Mouse (Mus musculus) liver, embryonic 12.5 days (tissue): ENCODE measurements around the gene Gm21988. TPM values are rescaled to one million over a fixed set of nuclear protein-coding genes. Genes with fewer than 3 reads are reported as not detected.
A peak's percentile ranks its signal among the peaks of the same experiment; 100 is the strongest.

Source experiments
- ATAC-seq: fragments of 200-750 bp; cut with Nextera tagmentation; 2 replicates; pipeline ENCODE4 v1.8.0; 2017; ENCODE audit warnings: moderate number of reproducible peaks, mild to moderate bottlenecking, moderate library complexity
- H3K27ac ChIP-seq: fragments of 300-500 bp; sonication (generic); 2 replicates; pipeline ENCODE4 v1.5.1; 2016; ENCODE audit warnings: mild to moderate bottlenecking
- H3K27me3 ChIP-seq: fragments of 300-500 bp; sonication (generic); replicated peaks from 2 replicates; pipeline ENCODE4 v1.6.1; 2016; ENCODE audit warnings: mild to moderate bottlenecking, moderate library complexity
- H3K36me3 ChIP-seq: fragments of 300-500 bp; sonication (generic); 2 replicates; pipeline ENCODE4 v1.6.1; 2016; ENCODE audit warnings: mild to moderate bottlenecking, moderate library complexity
- H3K4me1 ChIP-seq: fragments of 300-500 bp; sonication (generic); 2 replicates; pipeline ENCODE4 v1.6.1; 2016
- H3K4me2 ChIP-seq: fragments of 300-500 bp; sonication (generic); 2 replicates; pipeline ENCODE4 v1.6.1; 2016; ENCODE audit warnings: mild to moderate bottlenecking, moderate library complexity
- H3K4me3 ChIP-seq: fragments of 300-500 bp; sonication (generic); 2 replicates; pipeline ENCODE4 v1.5.1; 2016; ENCODE audit warnings: mild to moderate bottlenecking, moderate library complexity
- H3K9ac ChIP-seq: fragments of 300-500 bp; sonication (generic); 2 replicates; pipeline ENCODE4 v1.6.1; 2016; ENCODE audit warnings: mild to moderate bottlenecking, moderate library complexity
- H3K9me3 ChIP-seq: fragments of 300-500 bp; sonication (generic); replicated peaks from 2 replicates; pipeline ENCODE4 v1.6.1; 2016; ENCODE audit warnings: mild to moderate bottlenecking, moderate library complexity
- WGBS: fragments of 180-500 bp; shearing (Covaris S2); methylation state at CpG from one replicate; pipeline ENCODE4 v1.1.7; 2016; ENCODE audit not compliant: insufficient replicate concordance; 5-methylcytosine and 5-hydroxymethylcytosine counted together
- polyA plus RNA-seq: library from polyadenylated mRNA; unstranded; fragments of >200 nt; fragmentation: Nextera tagmentation; extraction: Ambion mirVana; gene quantifications from 2 replicates; pipeline ENCODE4 v1.2.1, GENCODE M21; 2016

Gm21988 gene
- polyA plus RNA-seq, 1 experiment from 2014 or later: 6.2 TPM

DNA sequence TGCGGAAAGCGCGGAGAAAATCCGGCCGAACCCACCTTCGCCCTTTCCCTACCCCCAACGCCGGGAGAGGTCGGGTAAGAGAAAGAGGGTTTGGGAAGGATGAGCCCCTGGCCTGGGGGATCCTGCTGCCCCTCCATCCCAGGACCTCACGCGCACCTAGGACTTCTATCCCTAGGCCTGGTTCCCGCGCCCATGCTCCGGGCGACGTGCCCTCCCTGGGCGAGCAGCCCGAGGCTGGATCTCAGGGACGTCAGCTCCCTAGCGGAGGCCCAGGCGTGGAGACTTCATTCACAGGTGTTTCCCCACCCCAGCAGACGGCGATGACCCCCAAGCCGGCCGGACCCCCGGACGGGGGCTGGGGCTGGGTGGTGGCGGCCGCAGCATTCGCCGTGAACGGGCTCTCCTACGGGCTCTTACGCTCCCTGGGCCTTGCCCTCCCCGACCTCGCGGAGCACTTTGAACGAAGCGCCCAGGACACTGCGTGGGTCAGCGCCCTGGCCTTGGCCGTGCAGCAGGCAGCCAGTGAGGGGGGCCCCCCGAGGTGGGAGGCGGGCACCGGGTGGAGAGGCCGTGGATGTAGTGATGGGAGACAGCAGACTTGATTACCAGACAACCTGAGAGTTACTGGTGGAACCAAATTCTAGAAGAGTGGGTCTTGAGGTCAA lies 25.3 kb downstream of the Gm21988 start:
- H3K27me3 ChIP-seq: peaks cover 72% of the 10 kb centered on the region
- peak overlapping the region; percentile 41 for H3K4me3 ChIP-seq
- peak overlapping the region; percentile 60 for H3K4me2 ChIP-seq
- no peak overlapping the region for H3K27ac ChIP-seq
- H3K9me3 ChIP-seq: no peaks in the 10 kb centered on the region
- peaks cover 20% of the 10 kb centered on the region for H3K36me3 ChIP-seq
- peaks cover 39% of the 10 kb centered on the region for H3K4me1 ChIP-seq
- 3% methylated on average over 46 of the region's 46 CpGs for WGBS
- no peak; the same call in 1 of the 2 replicates for ATAC-seq
- peak overlapping the region; percentile 37; the same call in 1 of the 2 replicates for H3K9ac ChIP-seq

GRCm38 (mm10) chr11:70213736-70214135 lies 25.9 kb downstream of the Gm21988 start:
- ATAC-seq: no peak
- H3K9me3 ChIP-seq: no peaks in the 10 kb centered on the region
- peaks cover 20% of the 10 kb centered on the region for H3K36me3 ChIP-seq
- H3K4me3 ChIP-seq: peak overlapping the region; percentile 41
- peaks cover 33% of the 10 kb centered on the region for H3K4me1 ChIP-seq
- peak overlapping the region; percentile 60 for H3K4me2 ChIP-seq
- WGBS: 14% methylated on average over 26 of the region's 26 CpGs
- H3K27me3 ChIP-seq: peaks cover 74% of the 10 kb centered on the region
- no peak overlapping the region for H3K27ac ChIP-seq
- no peak overlapping the region for H3K9ac ChIP-seq

DNA sequence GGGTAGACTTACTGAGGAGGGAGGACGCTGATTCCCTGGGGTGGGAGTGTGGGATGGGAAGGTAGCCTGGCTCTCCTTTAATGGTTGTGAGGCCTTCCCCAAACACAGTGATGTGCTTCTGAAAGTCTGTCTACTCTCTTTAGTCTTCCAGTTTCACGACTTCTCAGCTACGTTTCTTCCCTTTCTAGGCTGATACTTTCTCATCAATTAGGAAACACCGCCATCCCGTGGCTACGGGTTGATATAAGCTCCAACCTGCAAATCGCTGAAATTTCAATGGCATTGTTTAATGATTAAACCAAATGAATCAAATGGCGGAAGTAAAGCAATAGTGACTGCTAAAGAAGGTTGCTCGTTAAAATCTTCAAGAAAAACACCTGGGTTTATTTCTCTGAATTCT lies 26.7 kb downstream of the Gm21988 start:
- Histone ChIP-seq H3K36me3 (peaks cover 14% of the 10 kb centered on the region), H3K4me1 (peaks cover 28% of the 10 kb centered on the region), H3K4me3 (no peak overlapping the region), H3K27me3 (peaks cover 74% of the 10 kb centered on the region), H3K9me3 (no peaks in the 10 kb centered on the region), H3K27ac (no peak overlapping the region), H3K9ac (no peak overlapping the region), H3K4me2 (no peak overlapping the region)
- no peak for ATAC-seq
- WGBS: 9% methylated on average over 9 of the region's 9 CpGs

DNA sequence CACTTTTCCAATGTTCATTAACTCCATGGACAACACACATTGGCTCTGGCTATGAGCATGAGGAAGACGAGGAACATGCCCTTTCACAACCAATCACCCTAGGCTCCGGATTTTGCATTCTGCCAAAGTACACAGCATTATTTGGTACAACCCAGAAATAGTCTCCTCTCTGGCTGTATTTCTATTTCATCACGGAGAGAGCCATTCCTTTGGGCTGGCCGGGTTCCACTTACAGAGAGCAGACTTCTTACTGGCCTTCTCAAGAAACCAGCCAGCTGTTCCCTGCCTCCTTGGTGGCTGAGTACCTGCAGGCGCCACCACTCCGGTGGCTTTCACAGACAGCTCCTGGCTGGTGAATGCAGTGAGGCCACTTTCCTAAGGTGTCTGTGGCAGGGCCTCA lies 27.2 kb downstream of the Gm21988 start, which contains the start of gene Slc16a11:
Slc16a11 (plus strand) TSS at position 330 of the 400 bp plus-strand sequence.
- Histone ChIP-seq H3K4me1 (peaks cover 27% of the 10 kb centered on the region), H3K4me3 (no peak within 1 kb of the TSS), H3K9me3 (no peaks in the 10 kb centered on the region), H3K9ac (no peak within 1 kb of the TSS), H3K36me3 (peaks cover 9% of the 10 kb centered on the region), H3K27ac (no peak within 1 kb of the TSS), H3K27me3 (peaks cover 73% of the 10 kb centered on the region), H3K4me2 (peak within 1 kb of the TSS; percentile 60; the same call in 1 of the 2 replicates)
- no peak for ATAC-seq
- 56% methylated on average over 6 of the region's 6 CpGs for WGBS

DNA sequence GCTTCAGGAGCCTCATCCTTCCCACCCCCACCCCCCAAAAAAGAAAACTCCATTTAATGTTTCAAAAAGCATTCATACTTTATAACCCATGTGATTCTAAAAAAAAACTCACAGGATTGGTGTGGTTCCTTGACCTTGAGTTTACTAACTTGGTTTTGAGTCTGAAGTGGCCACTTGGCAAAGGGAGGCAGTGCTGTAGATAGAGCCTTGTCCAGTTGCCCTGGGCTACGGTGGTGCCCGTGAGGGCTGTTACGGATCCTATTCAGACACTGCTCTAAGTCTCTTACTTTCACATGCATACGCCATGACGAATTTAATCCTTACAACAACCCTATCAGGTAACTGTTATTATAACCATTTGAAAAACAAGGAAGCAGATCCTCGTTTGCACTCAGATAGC lies 27.7 kb downstream of the Gm21988 start:
- Histone ChIP-seq H3K4me2 (no peak overlapping the region), H3K9me3 (no peaks in the 10 kb centered on the region), H3K4me1 (peaks cover 27% of the 10 kb centered on the region), H3K4me3 (no peak overlapping the region), H3K27me3 (peaks cover 69% of the 10 kb centered on the region), H3K9ac (no peak overlapping the region), H3K27ac (no peak overlapping the region), H3K36me3 (peaks cover 5% of the 10 kb centered on the region)
- 72% methylated on average over 6 of the region's 6 CpGs for WGBS
- ATAC-seq: no peak

DNA sequence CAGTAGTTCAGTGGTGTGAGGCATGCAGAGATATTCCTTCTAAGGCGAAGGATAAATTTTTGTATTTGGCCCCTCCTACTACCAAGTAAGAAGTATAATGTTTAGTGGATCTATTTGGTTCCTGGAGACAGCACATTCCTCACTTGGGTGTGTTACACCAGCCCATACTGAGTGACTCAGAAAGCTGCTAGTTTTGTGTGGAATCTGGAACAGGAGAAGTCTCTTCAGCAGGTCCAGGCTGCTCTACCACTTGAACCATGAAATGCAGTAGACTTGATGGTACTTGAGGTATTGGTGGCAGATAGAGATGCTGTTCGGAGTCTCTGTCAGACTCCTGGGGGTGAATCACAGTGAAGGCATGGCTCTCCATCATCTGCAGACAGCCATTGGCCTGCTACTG lies 28.9 kb downstream of the Gm21988 start:
- ATAC-seq: no peak
- Histone ChIP-seq H3K9me3 (no peaks in the 10 kb centered on the region), H3K27ac (no peak overlapping the region), H3K9ac (no peak overlapping the region), H3K27me3 (peaks cover 60% of the 10 kb centered on the region), H3K4me1 (peaks cover 27% of the 10 kb centered on the region), H3K36me3 (no peaks in the 10 kb centered on the region), H3K4me3 (no peak overlapping the region), H3K4me2 (no peak overlapping the region)
- 80% methylated on average over 2 of the region's 2 CpGs for WGBS

- Histone ChIP-seq H3K4me1 (peaks cover 9% of the 10 kb centered on the region), H3K9me3 (no peaks in the 10 kb centered on the region), H3K36me3 (no peaks in the 10 kb centered on the region), H3K4me2 (no peak overlapping the region), H3K4me3 (no peak overlapping the region), H3K27me3 (peaks cover 47% of the 10 kb centered on the region), H3K9ac (no peak overlapping the region), H3K27ac (no peak overlapping the region)
- no peak for ATAC-seq
- WGBS: 64% methylated on average over 5 of the region's 5 CpGs
These were observed 30.7 kb downstream of the Gm21988 start for GRCm38 (mm10) chr11:70208778-70209388.

- ATAC-seq: no peak
- no peak overlapping the region for H3K27ac ChIP-seq
These were observed 32.3 kb downstream of the Gm21988 start for GRCm38 (mm10) chr11:70207283-70207682.

DNA sequence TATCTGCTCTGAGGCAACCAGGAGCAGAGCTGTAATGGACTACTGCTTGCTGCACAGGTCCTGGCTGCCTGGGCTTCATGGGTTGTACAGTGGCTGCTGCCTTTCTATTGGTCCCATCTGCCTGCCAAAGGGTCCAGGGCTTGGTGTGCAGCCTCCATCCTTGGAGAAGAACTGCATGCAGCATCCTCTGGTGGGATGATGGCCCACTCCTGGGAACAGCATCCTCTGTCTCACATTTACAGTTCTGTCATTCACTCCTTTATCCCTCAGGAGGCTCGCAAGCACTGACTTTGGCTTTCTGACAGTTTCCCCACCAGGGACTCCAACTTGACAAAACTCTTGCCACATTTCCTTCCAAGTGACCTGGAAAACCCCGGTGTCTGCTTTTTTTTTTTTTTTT lies 32.8 kb downstream of the Gm21988 start:
- Histone ChIP-seq H3K9ac (no peak overlapping the region), H3K4me3 (no peak overlapping the region), H3K27ac (no peak overlapping the region), H3K4me2 (no peak overlapping the region), H3K9me3 (no peaks in the 10 kb centered on the region), H3K36me3 (no peaks in the 10 kb centered on the region), H3K4me1 (0 out of 2 replicates have a peak, but pooled peaks cover 5% of the 10 kb centered on the region), H3K27me3 (peaks cover 26% of the 10 kb centered on the region; the same call in 1 of the 2 replicates)
- ATAC-seq: no peak
- 49% methylated on average over 2 of the region's 2 CpGs for WGBS

More at GRCm38 (mm10) chr11:70207283-70207682, 32.3 kb downstream of the Gm21988 start:
- Histone ChIP-seq H3K9me3 (no peaks in the 10 kb centered on the region), H3K4me2 (no peak overlapping the region), H3K9ac (no peak overlapping the region), H3K4me3 (no peak overlapping the region), H3K27me3 (peaks cover 31% of the 10 kb centered on the region), H3K4me1 (0 out of 2 replicates have a peak, but pooled peaks cover 3% of the 10 kb centered on the region), H3K36me3 (no peaks in the 10 kb centered on the region)
- WGBS: 59% methylated on average over 7 of the region's 7 CpGs

- 35% methylated on average over 5 of the region's 5 CpGs for WGBS
- Histone ChIP-seq H3K27ac (no peak overlapping the region), H3K4me3 (no peak overlapping the region), H3K27me3 (peaks cover 10% of the 10 kb centered on the region; the same call in 1 of the 2 replicates), H3K36me3 (no peaks in the 10 kb centered on the region), H3K4me1 (peaks cover 2% of the 10 kb centered on the region; the same call in 1 of the 2 replicates), H3K4me2 (no peak overlapping the region), H3K9ac (no peak overlapping the region), H3K9me3 (no peaks in the 10 kb centered on the region)
- no peak for ATAC-seq
These were observed 37.9 kb downstream of the Gm21988 start for GRCm38 (mm10) chr11:70201691-70202090.

- Histone ChIP-seq H3K27ac (no peak overlapping the region), H3K4me2 (no peak overlapping the region), H3K9ac (0 out of 2 replicates have a peak overlapping the region, but pooled peaks have one; percentile 3), H3K27me3 (0 out of 2 replicates have a peak, but pooled peaks cover 7% of the 10 kb centered on the region), H3K4me1 (peaks cover 2% of the 10 kb centered on the region; the same call in 1 of the 2 replicates), H3K9me3 (no peaks in the 10 kb centered on the region), H3K4me3 (no peak overlapping the region), H3K36me3 (no peaks in the 10 kb centered on the region)
- no peak for ATAC-seq
- WGBS: 67% methylated on average over 5 of the region's 5 CpGs
These were observed 39.5 kb downstream of the Gm21988 start for GRCm38 (mm10) chr11:70200036-70200608.

GRCm38 (mm10) chr11:70199107-70199506 lies 40.5 kb downstream of the Gm21988 start:
- H3K4me1 ChIP-seq: peaks cover 2% of the 10 kb centered on the region; the same call in 1 of the 2 replicates
- ATAC-seq: no peak
- no peaks in the 10 kb centered on the region for H3K36me3 ChIP-seq
- H3K4me3 ChIP-seq: no peak overlapping the region
- H3K27me3 ChIP-seq: 0 out of 2 replicates have a peak, but pooled peaks cover 3% of the 10 kb centered on the region
- no peak overlapping the region for H3K27ac ChIP-seq
- WGBS: 68% methylated on average over 8 of the region's 8 CpGs
- no peak overlapping the region for H3K4me2 ChIP-seq
- no peak overlapping the region for H3K9ac ChIP-seq
- H3K9me3 ChIP-seq: no peaks in the 10 kb centered on the region
